Mouse (Mus musculus) embryonic facial prominence, embryonic 12.5 days (tissue): ENCODE results near the gene Hspa1b. TPM values are rescaled to one million over a fixed set of nuclear protein-coding genes. Genes with fewer than 3 reads are reported as not detected.

ENCODE experiments used
- ATAC-seq: fragments of 200-750 bp; cut with Nextera tagmentation; 2 replicates; pipeline ENCODE4 v1.8.0; 2017; ENCODE audit not compliant: insufficient number of reproducible peaks, insufficient read depth, low FRiP score, low TSS enrichment
- H3K27ac ChIP-seq: fragments of 300-500 bp; sonication (generic); 2 replicates; pipeline ENCODE4 v1.5.1; 2016; ENCODE audit warnings: mild to moderate bottlenecking
- H3K27me3 ChIP-seq: fragments of 300-500 bp; sonication (generic); 2 replicates; pipeline ENCODE4 v1.6.1; 2016; ENCODE audit warnings: mild to moderate bottlenecking, moderate library complexity
- H3K36me3 ChIP-seq: fragments of 300-500 bp; sonication (generic); 2 replicates; pipeline ENCODE4 v1.6.1; 2016; ENCODE audit warnings: mild to moderate bottlenecking
- H3K4me1 ChIP-seq: fragments of 300-500 bp; sonication (generic); 2 replicates; pipeline ENCODE4 v1.6.1; 2016
- H3K4me2 ChIP-seq: fragments of 300-500 bp; sonication (generic); replicated peaks from 2 replicates; pipeline ENCODE4 v1.6.1; 2016; ENCODE audit warnings: mild to moderate bottlenecking, moderate library complexity
- H3K4me3 ChIP-seq: fragments of 300-500 bp; sonication (generic); 2 replicates; pipeline ENCODE4 v1.5.1; 2016; ENCODE audit warnings: mild to moderate bottlenecking
- H3K9ac ChIP-seq: fragments of 300-500 bp; sonication (generic); 2 replicates; pipeline ENCODE4 v1.6.1; 2016; ENCODE audit warnings: mild to moderate bottlenecking, moderate library complexity
- H3K9me3 ChIP-seq: fragments of 300-500 bp; sonication (generic); 2 replicates; pipeline ENCODE4 v1.6.1; 2016; ENCODE audit warnings: mild to moderate bottlenecking, moderate library complexity
- WGBS: fragments of 180-500 bp; shearing (Covaris S2); methylation state at CpG from one replicate; pipeline ENCODE4 v1.1.7; 2016; 5-methylcytosine and 5-hydroxymethylcytosine counted together
- polyA plus RNA-seq: library from polyadenylated mRNA; unstranded; fragments of >200 nt; fragmentation: Nextera tagmentation; extraction: Ambion mirVana; gene quantifications from 2 replicates; pipeline ENCODE4 v1.2.1, GENCODE M21; 2016

Gene Hspa1b
- polyA plus RNA-seq, 1 experiment from 2014 or later: 0.36 TPM

DNA sequence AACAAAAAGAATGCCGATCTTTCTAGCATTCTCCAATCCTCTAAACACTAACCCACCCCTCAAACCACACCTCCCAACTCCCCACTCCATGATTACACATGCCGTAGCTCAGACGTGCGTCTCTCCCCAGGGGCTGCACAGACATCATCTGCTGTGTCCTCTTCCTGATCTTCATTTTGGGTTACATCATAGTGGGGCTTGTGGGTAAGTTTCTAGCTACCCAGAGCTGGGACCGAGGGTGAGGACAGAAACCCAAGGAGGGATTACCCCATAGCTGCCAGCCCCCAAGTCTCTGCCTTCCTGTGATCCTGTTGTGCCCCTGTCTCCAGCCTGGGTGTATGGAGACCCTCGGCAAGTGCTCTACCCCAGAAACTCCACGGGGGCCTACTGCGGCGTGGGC is 41.9 kb downstream of the Hspa1b start:
- no peak for ATAC-seq
- H3K9me3 ChIP-seq: no peaks in the 10 kb centered on the region
- 82% methylated on average over 9 of the region's 9 CpGs for WGBS
- no peaks in the 10 kb centered on the region for H3K27me3 ChIP-seq
- H3K36me3 ChIP-seq: peaks cover 19% of the 10 kb centered on the region
- no peak overlapping the region for H3K4me3 ChIP-seq
- 0 out of 2 replicates have a peak, but pooled peaks cover 3% of the 10 kb centered on the region for H3K4me1 ChIP-seq
- H3K4me2 ChIP-seq: no peak overlapping the region
- H3K27ac ChIP-seq: no peak overlapping the region
- no peak overlapping the region for H3K9ac ChIP-seq

DNA sequence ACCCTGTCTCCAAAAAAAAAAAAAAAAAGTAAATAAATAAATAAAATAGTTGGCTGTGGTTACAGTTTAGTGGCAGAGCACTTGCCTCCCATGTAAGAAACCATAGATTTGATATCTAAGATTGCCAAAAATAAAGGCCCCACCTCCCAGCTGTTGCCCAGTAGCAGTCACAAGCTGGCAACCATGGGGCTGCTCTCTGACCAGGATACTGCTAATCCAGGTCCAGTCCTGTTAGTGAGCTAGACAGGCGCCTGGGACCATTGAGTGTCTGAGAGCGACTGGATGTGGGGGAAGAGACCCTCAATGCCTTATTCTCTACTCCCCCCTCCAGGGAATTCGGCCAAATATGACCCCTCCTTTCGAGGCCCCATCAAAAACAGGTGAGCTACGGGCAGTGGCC is 42.7 kb downstream of the Hspa1b start:
- 0 out of 2 replicates have a peak, but pooled peaks cover 3% of the 10 kb centered on the region for H3K4me1 ChIP-seq
- 79% methylated on average over 5 of the region's 5 CpGs for WGBS
- no peaks in the 10 kb centered on the region for H3K9me3 ChIP-seq
- H3K9ac ChIP-seq: no peak overlapping the region
- H3K4me3 ChIP-seq: no peak overlapping the region
- no peak overlapping the region for H3K4me2 ChIP-seq
- H3K27ac ChIP-seq: no peak overlapping the region
- no peak for ATAC-seq
- H3K36me3 ChIP-seq: peaks cover 28% of the 10 kb centered on the region
- no peaks in the 10 kb centered on the region for H3K27me3 ChIP-seq

DNA sequence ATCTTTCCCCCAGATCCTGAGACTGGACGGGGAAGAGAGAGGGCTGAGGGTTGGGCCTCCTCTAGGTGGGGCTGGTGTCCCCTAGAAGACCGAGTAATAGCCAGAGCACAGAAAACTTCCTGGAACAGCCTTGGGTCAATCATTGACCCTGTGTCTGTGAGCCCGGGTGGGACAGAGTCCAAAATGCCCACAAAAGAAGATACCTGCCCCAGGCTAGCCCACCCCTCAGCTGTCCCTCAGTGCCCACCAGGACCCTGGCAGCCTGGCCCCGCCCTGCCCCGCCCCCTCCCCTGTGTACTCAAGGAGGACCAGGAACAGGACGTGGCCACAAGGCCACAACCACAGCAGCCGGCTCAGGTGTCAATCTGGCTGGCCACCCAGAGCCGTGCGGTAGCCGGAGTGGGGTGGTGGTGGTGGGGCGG is 43.6 kb downstream of the Hspa1b start:
- H3K9me3 ChIP-seq: no peaks in the 10 kb centered on the region
- no peak overlapping the region for H3K4me3 ChIP-seq
- H3K36me3 ChIP-seq: peaks cover 37% of the 10 kb centered on the region
- no peaks in the 10 kb centered on the region for H3K27me3 ChIP-seq
- 0 out of 2 replicates have a peak, but pooled peaks cover 3% of the 10 kb centered on the region for H3K4me1 ChIP-seq
- 0 out of 2 replicates have a peak overlapping the region, but pooled peaks have one; percentile 41 for H3K27ac ChIP-seq
- H3K9ac ChIP-seq: no peak overlapping the region
- no peak overlapping the region for H3K4me2 ChIP-seq
- 20% methylated on average over 11 of the region's 11 CpGs for WGBS
- ATAC-seq: no peak

DNA sequence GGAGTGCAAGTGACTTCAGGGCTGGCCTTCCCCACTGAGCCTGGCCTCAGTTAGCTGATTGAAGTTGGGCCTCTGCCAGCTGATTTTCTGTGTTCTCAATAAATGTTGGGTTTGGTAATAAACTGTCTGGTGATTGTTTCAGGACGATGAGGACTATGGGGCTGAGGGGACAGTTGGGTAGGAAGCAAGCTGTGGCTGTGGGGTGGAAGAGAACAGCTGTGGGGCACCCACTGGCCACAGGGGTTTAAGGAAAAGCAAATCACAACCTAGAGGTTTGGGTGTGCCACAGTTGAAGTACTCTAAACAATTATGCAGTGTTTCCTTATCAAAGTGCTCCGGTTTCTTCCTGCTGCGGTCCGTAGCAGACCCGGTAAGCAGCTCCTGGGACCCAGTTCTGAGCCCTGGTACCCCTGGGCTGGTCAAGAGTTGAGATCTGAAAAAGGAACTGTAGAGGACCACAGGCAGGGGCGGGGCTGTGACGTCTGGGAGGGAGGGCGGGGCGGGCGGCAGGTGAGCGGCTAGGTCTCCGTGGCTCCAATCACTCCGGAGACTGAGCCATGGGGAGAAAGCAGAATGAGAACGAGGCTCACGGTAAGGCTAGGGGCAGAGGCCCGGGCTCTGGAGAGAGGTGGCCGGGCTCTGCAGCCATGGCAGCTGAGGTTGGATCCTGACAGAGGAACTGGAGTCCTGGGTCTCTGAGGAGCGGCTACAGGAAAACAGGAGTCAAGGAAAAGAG is 44.9 kb downstream of the Hspa1b start, which contains the start of gene Slc44a4:
Slc44a4 (plus strand) TSS at position 537 of the 736 bp plus-strand sequence.
- Histone ChIP-seq H3K4me3 (no peak within 1 kb of the TSS), H3K27ac (0 out of 2 replicates have a peak within 1 kb of the TSS, but pooled peaks have one; percentile 41), H3K9me3 (no peaks in the 10 kb centered on the region), H3K27me3 (no peaks in the 10 kb centered on the region), H3K4me1 (0 out of 2 replicates have a peak, but pooled peaks cover 3% of the 10 kb centered on the region), H3K9ac (no peak within 1 kb of the TSS), H3K36me3 (peaks cover 50% of the 10 kb centered on the region), H3K4me2 (no peak within 1 kb of the TSS)
- ATAC-seq: no peak
- 31% methylated on average over 18 of the region's 18 CpGs for WGBS

DNA sequence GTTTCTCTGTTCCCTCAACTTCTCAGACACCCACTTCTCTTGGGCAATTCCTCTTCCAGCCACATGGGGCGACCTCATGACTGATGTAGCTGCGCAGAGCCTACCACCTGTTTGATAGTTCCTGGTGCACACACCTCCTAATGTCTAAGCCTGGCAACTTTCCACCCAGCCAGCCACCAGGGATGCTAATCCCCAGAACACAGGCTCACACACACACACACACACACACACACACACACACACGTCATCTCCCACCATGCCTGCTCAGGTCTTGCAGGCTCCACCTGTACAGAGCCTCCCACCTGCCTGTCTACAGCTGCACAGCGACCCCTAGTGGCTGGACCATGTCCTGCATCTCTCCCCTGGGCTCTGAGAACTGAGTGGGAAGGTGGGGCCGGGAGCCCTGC is 47.1 kb downstream of the Hspa1b start:
- Histone ChIP-seq H3K27me3 (no peaks in the 10 kb centered on the region), H3K36me3 (peaks cover 72% of the 10 kb centered on the region), H3K9me3 (no peaks in the 10 kb centered on the region), H3K4me1 (0 out of 2 replicates have a peak, but pooled peaks cover 3% of the 10 kb centered on the region), H3K9ac (no peak overlapping the region), H3K27ac (no peak overlapping the region), H3K4me2 (no peak overlapping the region), H3K4me3 (no peak overlapping the region)
- ATAC-seq: no peak
- WGBS: 48% methylated on average over 5 of the region's 5 CpGs

DNA sequence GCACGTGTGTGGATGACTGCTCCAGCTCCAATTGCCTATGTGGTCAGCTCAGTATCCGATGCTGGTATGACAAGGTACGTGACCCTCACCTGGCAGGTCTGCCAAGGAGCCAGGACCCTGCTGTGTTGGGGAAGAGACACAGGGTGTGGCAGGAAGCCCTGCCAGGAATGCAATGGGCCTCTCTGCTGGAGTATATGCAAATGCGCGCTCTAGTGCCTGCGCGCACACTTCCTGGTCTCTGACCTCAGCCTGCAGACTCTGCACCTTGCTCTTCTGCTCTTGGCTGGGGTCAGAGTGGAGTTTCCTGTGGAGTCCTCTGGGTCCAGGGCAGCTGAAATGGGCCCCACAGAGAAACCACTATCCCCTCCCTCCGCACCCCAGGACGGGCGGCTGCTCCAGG is 48.1 kb downstream of the Hspa1b start:
- Histone ChIP-seq H3K27me3 (no peaks in the 10 kb centered on the region), H3K36me3 (peaks cover 81% of the 10 kb centered on the region), H3K4me1 (0 out of 2 replicates have a peak, but pooled peaks cover 3% of the 10 kb centered on the region), H3K4me3 (no peak overlapping the region), H3K9ac (no peak overlapping the region), H3K4me2 (no peak overlapping the region), H3K9me3 (no peaks in the 10 kb centered on the region), H3K27ac (no peak overlapping the region)
- no peak for ATAC-seq
- whole genome bisulfite sequencing: 89% methylated on average over 10 of the region's 10 CpGs

Other genes with a start within 250 kb of the Hspa1b start
- 0.05 TPM in 1 of 2 replicates, not detected in the other for gene C4b, start 215.4 kb downstream of the Hspa1b start, polyA plus RNA-seq
- not detected in 2 replicates for gene Cyp21a1, start 154.7 kb downstream of the Hspa1b start, polyA plus RNA-seq
- gene Stk19, start 122.3 kb downstream of the Hspa1b start, polyA plus RNA-seq: 21.5 and 23.8 TPM in 2 replicates
- gene Dxo, start 122.2 kb downstream of the Hspa1b start, polyA plus RNA-seq: 65.5 and 77.7 TPM in 2 replicates
- 61.6 and 64.3 TPM in 2 replicates for gene Skiv2l, start 109.0 kb downstream of the Hspa1b start, polyA plus RNA-seq
- 127 and 134 TPM in 2 replicates for gene Nelfe, start 108.8 kb downstream of the Hspa1b start, polyA plus RNA-seq
- 1.1 and 1.7 TPM in 2 replicates for gene Cfb, start 96.7 kb downstream of the Hspa1b start, polyA plus RNA-seq
- gene Zbtb12, start 79.8 kb downstream of the Hspa1b start, polyA plus RNA-seq: 8.6 and 8.9 TPM in 2 replicates
- gene Gm20547, start 77.2 kb downstream of the Hspa1b start, polyA plus RNA-seq: 0.31 TPM in 1 of 2 replicates, not detected in the other
- 1.2 and 2.5 TPM in 2 replicates for gene C2, start 61.0 kb downstream of the Hspa1b start, polyA plus RNA-seq
- gene Ehmt2, start 60.8 kb downstream of the Hspa1b start, polyA plus RNA-seq: 111 and 121 TPM in 2 replicates
- 0.29 TPM in 1 of 2 replicates, not detected in the other for gene Slc44a4, start 44.8 kb downstream of the Hspa1b start, polyA plus RNA-seq
- 19.2 and 20.8 TPM in 2 replicates for gene Neu1, start 28.0 kb downstream of the Hspa1b start, polyA plus RNA-seq
- not detected in 2 replicates for gene Gm20481, start 10.7 kb upstream of the Hspa1b start, polyA plus RNA-seq
- gene Hspa1a, start 12.9 kb upstream of the Hspa1b start, polyA plus RNA-seq: 4.2 and 4.9 TPM in 2 replicates
- 0.84 and 0.99 TPM in 2 replicates for gene Hspa1l, start 13.5 kb upstream of the Hspa1b start, polyA plus RNA-seq
- gene Lsm2, start 22.6 kb upstream of the Hspa1b start, polyA plus RNA-seq: 212 and 230 TPM in 2 replicates
- 150 and 160 TPM in 2 replicates for gene Vars, start 41.7 kb upstream of the Hspa1b start, polyA plus RNA-seq
- gene Vwa7, start 57.3 kb upstream of the Hspa1b start, polyA plus RNA-seq: 0.20 and 0.25 TPM in 2 replicates
- 8.7 and 9.5 TPM in 2 replicates for gene Sapcd1, start 68.8 kb upstream of the Hspa1b start, polyA plus RNA-seq
- gene Msh5, start 87.5 kb upstream of the Hspa1b start, polyA plus RNA-seq: 3.7 and 4.2 TPM in 2 replicates
- 205 and 211 TPM in 2 replicates for gene Clic1, start 90.7 kb upstream of the Hspa1b start, polyA plus RNA-seq
- gene Ddah2, start 99.8 kb upstream of the Hspa1b start, polyA plus RNA-seq: 471 and 492 TPM in 2 replicates
- gene Ly6g6c, start 106.2 kb upstream of the Hspa1b start, polyA plus RNA-seq: not detected in 2 replicates
- gene Mpig6b, start 106.9 kb upstream of the Hspa1b start, polyA plus RNA-seq: 0.61 and 0.99 TPM in 2 replicates
- gene Ly6g6e, start 117.7 kb upstream of the Hspa1b start, polyA plus RNA-seq: 1.1 and 1.3 TPM in 2 replicates
- gene Ly6g6d, start 118.8 kb upstream of the Hspa1b start, polyA plus RNA-seq: 0.68 TPM in 1 of 2 replicates, not detected in the other
- gene Ly6g6f, start 126.4 kb upstream of the Hspa1b start, polyA plus RNA-seq: 0.27 and 0.65 TPM in 2 replicates
- gene Abhd16a, start 130.0 kb upstream of the Hspa1b start, polyA plus RNA-seq: 83.3 and 86.7 TPM in 2 replicates
- gene Ly6g5c, start 149.0 kb upstream of the Hspa1b start, polyA plus RNA-seq: not detected in 2 replicates
- gene Ly6g5b, start 156.2 kb upstream of the Hspa1b start, polyA plus RNA-seq: 0.82 and 1.0 TPM in 2 replicates
- gene Gpank1, start 162.2 kb upstream of the Hspa1b start, polyA plus RNA-seq: 22.4 and 25.5 TPM in 2 replicates
- gene Csnk2b, start 162.8 kb upstream of the Hspa1b start, polyA plus RNA-seq: 254 and 259 TPM in 2 replicates
- gene D17H6S53E, start 167.1 kb upstream of the Hspa1b start, polyA plus RNA-seq: 9.3 and 10.7 TPM in 2 replicates
- 0.46 and 0.49 TPM in 2 replicates for gene Apom, start 172.8 kb upstream of the Hspa1b start, polyA plus RNA-seq
- gene Bag6, start 175.9 kb upstream of the Hspa1b start, polyA plus RNA-seq: 73.3 and 74.0 TPM in 2 replicates
- 225 and 230 TPM in 2 replicates for gene Prrc2a, start 205.7 kb upstream of the Hspa1b start, polyA plus RNA-seq
- gene Aif1, start 216.8 kb upstream of the Hspa1b start, polyA plus RNA-seq: 7.0 and 7.3 TPM in 2 replicates
- 5.9 and 7.7 TPM in 2 replicates for gene Lst1, start 229.2 kb upstream of the Hspa1b start, polyA plus RNA-seq
- 0.95 and 0.98 TPM in 2 replicates for gene Ltb, start 235.2 kb upstream of the Hspa1b start, polyA plus RNA-seq
- 0.15 and 0.25 TPM in 2 replicates for gene Tnf, start 242.8 kb upstream of the Hspa1b start, polyA plus RNA-seq
- 0.22 and 0.27 TPM in 2 replicates for gene Lta, start 246.1 kb upstream of the Hspa1b start, polyA plus RNA-seq